Mouse (Mus musculus): ENCODE results near the gene Abcb1a. TPM values are rescaled to one million over a fixed set of nuclear protein-coding genes. Genes with fewer than 3 reads are reported as not detected.

Abcb1a gene
- total and polyA plus RNA-seq, 3 experiments = 0.82 to 1.5 (median 0.93) TPM

DNA sequence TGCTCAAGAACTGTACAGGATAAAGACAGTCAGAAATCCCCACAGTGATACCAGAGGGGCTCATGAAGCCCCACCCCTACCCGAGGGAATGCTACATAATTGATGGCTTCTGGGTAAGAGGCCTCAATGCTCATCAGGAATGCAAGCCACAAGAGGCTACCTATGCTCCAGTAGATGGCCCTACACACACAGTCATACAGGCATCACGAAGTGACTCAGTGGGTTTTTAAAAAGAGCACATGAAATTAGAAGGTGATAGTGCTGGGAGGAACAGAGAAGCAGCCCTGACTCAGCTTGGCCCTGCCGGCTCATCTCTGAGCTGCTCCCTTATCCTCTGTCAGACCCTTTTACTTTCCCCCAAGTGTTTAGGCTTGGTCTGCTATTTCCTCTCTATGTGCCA, 21.3 kb downstream of the Abcb1a start:
- H3K27ac ChIP-seq (ENCODE audit: insufficient read depth, low read depth) = no peak overlapping the region
- no peak overlapping the region for H3K4me3 ChIP-seq (replicated peaks in 1 of 3; ENCODE audit: low read depth in 2 of 3, low read length in 2 of 3, poor library complexity in 1 of 3)
- no peak overlapping the region for H3K9ac ChIP-seq (ENCODE audit: insufficient read depth, low read depth)
- no peaks in the 10 kb centered on the region for H3K36me3 ChIP-seq (replicated peaks in 1 of 2; ENCODE audit: control insufficient read depth in 1 of 2, insufficient read depth in 1 of 2, low read length in 1 of 2)
- no peaks in the 10 kb centered on the region for H3K27me3 ChIP-seq (replicated peaks)
- peak; percentile 32; the same call in 1 of the 2 replicates for TF ChIP-seq ZC3H11A (IDR thresholded peaks at IDR 0.05; ENCODE audit: low read depth, low read length)
- no peak for TF ChIP-seq TCF12 (IDR thresholded peaks at IDR 0.05; ENCODE audit: low read depth, low read length)
- peak; percentile 37; the same call in 1 of the 2 replicates for TF ChIP-seq JUND (conservative IDR thresholded peaks at IDR 0.05; ENCODE audit: low read depth, low read length)
- TF ChIP-seq MAZ (IDR thresholded peaks at IDR 0.05; ENCODE audit: low read depth, low read length) = no peak
- no peak for TF ChIP-seq E2F4 (IDR thresholded peaks at IDR 0.05; ENCODE audit: insufficient replicate concordance, low read depth, low read length)
- TF ChIP-seq SMC3 (IDR thresholded peaks at IDR 0.05; ENCODE audit: low read depth, low read length) = peak; percentile 66
- TF ChIP-seq ZMIZ1 (IDR thresholded peaks at IDR 0.05; ENCODE audit: low read depth, low read length) = no peak
- no peak for TF ChIP-seq GABPA (IDR thresholded peaks at IDR 0.05; ENCODE audit: insufficient replicate concordance, low read depth, low read length)
- no peak for TF ChIP-seq ETS1 (conservative IDR thresholded peaks at IDR 0.05; ENCODE audit: low read depth, low read length)
- no peak for TF ChIP-seq USF1 (IDR thresholded peaks at IDR 0.05; ENCODE audit: low read depth, low read length)
- peak; percentile 86 for TF ChIP-seq IRF4 (IDR thresholded peaks at IDR 0.05; ENCODE audit: low read depth, low read length)
- peak; percentile 32; the same call in 1 of the 2 replicates for TF ChIP-seq MAFK (IDR thresholded peaks at IDR 0.05; ENCODE audit: insufficient replicate concordance, low read length)
- TF ChIP-seq RCOR1 (conservative IDR thresholded peaks at IDR 0.05; ENCODE audit: low read depth, low read length) = 0 out of 2 replicates have a peak, but pooled peaks have one; percentile 28
- no peak for TF ChIP-seq ZKSCAN1 (IDR thresholded peaks at IDR 0.05; ENCODE audit: borderline replicate concordance, low read depth, low read length)
- peak; percentile 34; the same call in 1 of the 2 replicates for TF ChIP-seq JUN (IDR thresholded peaks at IDR 0.05; ENCODE audit: insufficient read depth, low read depth, low read length)
- TF ChIP-seq BHLHE40 (IDR thresholded peaks at IDR 0.05; ENCODE audit: low read depth, low read length) = no peak; the same call in 1 of the 2 replicates
- TF ChIP-seq CTCF (conservative IDR thresholded peaks at IDR 0.05 in 1 of 2, IDR thresholded peaks at IDR 0.05 in 1 of 2; ENCODE audit: low read depth in 2 of 2, low read length in 2 of 2) = peak in 1 of 2 experiments; percentile 69; a peak in 2 of 4 replicates
- TF ChIP-seq MXI1 (IDR thresholded peaks at IDR 0.05; ENCODE audit: low read depth, low read length) = no peak
- peak; percentile 55; the same call in 1 of the 2 replicates for TF ChIP-seq EP300 (IDR thresholded peaks at IDR 0.05; ENCODE audit: low read length)
- TF ChIP-seq RAD21 (IDR thresholded peaks at IDR 0.05; ENCODE audit: low read depth, low read length) = peak; percentile 76
- TF ChIP-seq NRF1 (IDR thresholded peaks at IDR 0.05; ENCODE audit: low read depth, low read length) = no peak
- 0 out of 2 replicates have a peak, but pooled peaks have one; percentile 34 for TF ChIP-seq CHD2 (IDR thresholded peaks at IDR 0.05; ENCODE audit: low read length)
- 0 out of 2 replicates have a peak, but pooled peaks have one; percentile 18 for TF ChIP-seq SIN3A (IDR thresholded peaks at IDR 0.05; ENCODE audit: low read length)
- TF ChIP-seq MYC (IDR thresholded peaks at IDR 0.05; ENCODE audit: low read depth, low read length) = 0 out of 2 replicates have a peak, but pooled peaks have one; percentile 20
- TF ChIP-seq ELF1 (IDR thresholded peaks at IDR 0.05; ENCODE audit: low read depth, low read length) = peak; percentile 38; the same call in 1 of the 2 replicates
- in situ Hi-C loops (cut with MboI; ENCODE audit: low pct_ligation_motif_present, low pct_unique_long_range_greater_than_20kb, low sequenced_read_pairs) = loop anchor here (25.0 kb wide), 1 partner anchor 156 kb away; no protein-coding TSS in a partner anchor
- H3K4me2 ChIP-seq (ENCODE audit: insufficient read depth, low read depth, poor library complexity, severe bottlenecking) = peak overlapping the region; percentile 4; the same call in 1 of the 2 replicates
- no peaks in the 10 kb centered on the region for H3K79me2 ChIP-seq (replicated peaks; ENCODE audit: control insufficient read depth, extremely low read depth, insufficient read depth, poor library complexity, severe bottlenecking)
- peaks cover 0 to 27% of the 10 kb centered on the region in 2 experiments; a peak in 2 of 4 replicates for H3K4me1 ChIP-seq (ENCODE audit: control insufficient read depth in 1 of 2, insufficient read depth in 2 of 2)
- dilution Hi-C loops (cut with MboI; ENCODE audit: extremely low pct_ligation_motif_present, extremely low pct_unique_long_range_greater_than_20kb, low sequenced_read_pairs) = no loop called here
- peak; percentile 57 for DNase-seq (ENCODE audit: extremely low read depth)
- H3K9me3 ChIP-seq (replicated peaks; ENCODE audit: low read length) = no peaks in the 10 kb centered on the region
